ENCODE assay signal across 9 mouse cellular contexts in the genomic region with DNA sequence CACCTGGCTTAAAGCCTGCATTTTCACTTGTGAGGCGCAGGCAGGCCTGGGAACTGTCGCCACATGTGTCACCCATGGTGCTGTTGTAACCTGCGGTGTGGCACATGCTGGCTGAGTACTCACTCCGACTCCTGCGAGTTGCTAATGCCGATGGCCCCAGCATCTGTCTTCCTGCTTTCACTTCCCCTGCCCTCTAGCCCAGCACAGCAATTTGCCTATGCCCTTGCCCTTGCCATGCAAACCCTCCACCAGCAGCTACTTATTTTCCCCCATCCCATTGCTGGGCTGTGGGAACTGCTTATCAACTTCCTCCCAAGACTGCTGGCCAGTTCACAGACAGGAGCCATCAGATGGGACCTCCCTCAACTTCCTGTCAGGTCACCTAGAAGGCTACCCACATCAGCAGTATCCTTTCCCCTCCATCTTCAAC. TPM values are rescaled to one million over a fixed set of nuclear protein-coding genes. Genes with fewer than 3 reads are reported as not detected.
DNase-seq lines count a peak whose midpoint lies in the region; ATAC-seq and TF ChIP-seq lines count a peak whose summit lies in the region.
"Had no signal": no experiment of that assay in that cellular context is flagged by ENCODE, and none has a peak within 500 bp of the region (broad histone marks: within the 10 kb centered on the region; RNA-seq: fewer than 3 reads in every experiment).

No protein-coding gene starts in this region.

- 87% methylated on average over 6 of the region's 6 CpGs for WGBS in forebrain, embryonic 10.5 days
- WGBS in forebrain, embryonic 15.5 days: 87% methylated on average over 6 of the region's 6 CpGs
- WGBS in limb, embryonic 12.5 days: 86% methylated on average over 6 of the region's 6 CpGs
- WGBS in small intestine, adult 2 months: 84% methylated on average over 6 of the region's 6 CpGs
- 87% methylated on average over 6 of the region's 6 CpGs for WGBS in cerebellum, adult 2 months
- WGBS in midbrain, embryonic 11.5 days: 86% methylated on average over 6 of the region's 6 CpGs
- WGBS in intestine, embryonic 16.5 days: 89% methylated on average over 6 of the region's 6 CpGs

- H3K9ac ChIP-seq in forebrain, embryonic 15.5 days (replicated peaks): no peak overlapping the region
- H3K9ac ChIP-seq in limb, embryonic 12.5 days (replicated peaks): no peak overlapping the region
- H3K9ac ChIP-seq in midbrain, embryonic 11.5 days (ENCODE audit: low read length): no peak overlapping the region
- H3K9ac ChIP-seq in intestine, embryonic 16.5 days (ENCODE audit: low read depth, low read length): no peak overlapping the region
- H3K9ac ChIP-seq: neural tube, embryonic 12.5 days had no signal

- peaks cover 15% of the 10 kb centered on the region for H3K36me3 ChIP-seq in forebrain, embryonic 10.5 days (replicated peaks)
- H3K36me3 ChIP-seq in forebrain, embryonic 15.5 days: no peaks in the 10 kb centered on the region
- H3K36me3 ChIP-seq in limb, embryonic 12.5 days: peaks cover 19% of the 10 kb centered on the region
- peaks cover 3% of the 10 kb centered on the region; the same call in 1 of the 2 replicates for H3K36me3 ChIP-seq in small intestine, adult 2 months (ENCODE audit: control insufficient read depth, insufficient read depth, low read length)
- H3K36me3 ChIP-seq in midbrain, embryonic 11.5 days (ENCODE audit: control insufficient read depth, insufficient read depth, low read length): no peaks in the 10 kb centered on the region
- no peaks in the 10 kb centered on the region for H3K36me3 ChIP-seq in intestine, embryonic 16.5 days (ENCODE audit: control insufficient read depth, insufficient read depth, low read length)

- TF ChIP-seq CTCF in small intestine, adult 2 months (IDR thresholded peaks at IDR 0.05; ENCODE audit: extremely low read depth, insufficient read length, insufficient replicate concordance, low read depth, low read length): no peak
- TF ChIP-seq CTCF in cerebellum, adult 2 months (IDR thresholded peaks at IDR 0.05; ENCODE audit: borderline replicate concordance, insufficient read depth, low read depth, low read length): no peak

- no peak for TF ChIP-seq POLR2A in small intestine, adult 2 months (IDR thresholded peaks at IDR 0.05; ENCODE audit: low read depth, low read length)
- TF ChIP-seq POLR2A in cerebellum, adult 2 months (IDR thresholded peaks at IDR 0.05; ENCODE audit: borderline replicate concordance, insufficient read depth, low read length): no peak

- H3K4me2 ChIP-seq in forebrain, embryonic 15.5 days (replicated peaks): no peak overlapping the region
- no peak overlapping the region for H3K4me2 ChIP-seq in limb, embryonic 12.5 days
- no peak overlapping the region for H3K4me2 ChIP-seq in midbrain, embryonic 11.5 days
- H3K4me2 ChIP-seq in intestine, embryonic 16.5 days (ENCODE audit: low read depth, low read length): no peak overlapping the region
- H3K4me2 ChIP-seq: neural tube, embryonic 12.5 days had no signal

- H3K27ac ChIP-seq in forebrain, embryonic 10.5 days: 0 out of 2 replicates have a peak overlapping the region, but pooled peaks have one; percentile 37
- H3K27ac ChIP-seq in forebrain, embryonic 15.5 days (replicated peaks): no peak overlapping the region
- H3K27ac ChIP-seq in brown adipose tissue, adult 24 weeks (replicated peaks; ENCODE audit: low read depth, low read length): peak overlapping the region; percentile 74
- H3K27ac ChIP-seq in limb, embryonic 12.5 days: 0 out of 2 replicates have a peak overlapping the region, but pooled peaks have one; percentile 7
- H3K27ac ChIP-seq in small intestine, adult 2 months (ENCODE audit: insufficient read depth, low read depth, low read length): peak overlapping the region; percentile 66
- H3K27ac ChIP-seq in cerebellum, adult 2 months (ENCODE audit: insufficient read depth, low read length): no peak overlapping the region
- no peak overlapping the region for H3K27ac ChIP-seq in midbrain, embryonic 11.5 days (ENCODE audit: low read depth, low read length)
- no peak overlapping the region for H3K27ac ChIP-seq in intestine, embryonic 16.5 days (ENCODE audit: low read length)
- H3K27ac ChIP-seq: neural tube, embryonic 12.5 days had no signal

- no peak for ATAC-seq in forebrain, embryonic 15.5 days (replicated peaks)
- ATAC-seq in limb, embryonic 12.5 days (ENCODE audit: insufficient number of reproducible peaks, insufficient read depth, low FRiP score, low TSS enrichment, low read depth): no peak
- no peak for ATAC-seq in midbrain, embryonic 11.5 days (ENCODE audit: low FRiP score)
- no peak for ATAC-seq in intestine, embryonic 16.5 days

- no peak overlapping the region for H3K4me3 ChIP-seq in forebrain, embryonic 10.5 days
- H3K4me3 ChIP-seq in forebrain, embryonic 15.5 days: no peak overlapping the region
- no peak overlapping the region for H3K4me3 ChIP-seq in brown adipose tissue, adult 24 weeks (ENCODE audit: insufficient read depth, low read depth, low read length)
- no peak overlapping the region for H3K4me3 ChIP-seq in limb, embryonic 12.5 days (replicated peaks)
- peak overlapping the region; percentile 13 for H3K4me3 ChIP-seq in small intestine, adult 2 months (ENCODE audit: low read depth, low read length)
- H3K4me3 ChIP-seq in cerebellum, adult 2 months (replicated peaks; ENCODE audit: insufficient read depth, low read depth, low read length): no peak overlapping the region
- H3K4me3 ChIP-seq in midbrain, embryonic 11.5 days (ENCODE audit: low read depth, low read length): no peak overlapping the region
- H3K4me3 ChIP-seq in intestine, embryonic 16.5 days (ENCODE audit: low read length): no peak overlapping the region
- H3K4me3 ChIP-seq: neural tube, embryonic 12.5 days had no signal

- H3K27me3 ChIP-seq in forebrain, embryonic 10.5 days (ENCODE audit: poor library complexity, severe bottlenecking): no peaks in the 10 kb centered on the region
- H3K27me3 ChIP-seq in forebrain, embryonic 15.5 days: no peaks in the 10 kb centered on the region
- no peaks in the 10 kb centered on the region for H3K27me3 ChIP-seq in limb, embryonic 12.5 days
- H3K27me3 ChIP-seq in small intestine, adult 2 months (ENCODE audit: control insufficient read depth, insufficient read depth, low read length): no peaks in the 10 kb centered on the region
- H3K27me3 ChIP-seq in cerebellum, adult 2 months (ENCODE audit: control insufficient read depth, insufficient read depth, low read length): no peaks in the 10 kb centered on the region
- H3K27me3 ChIP-seq in midbrain, embryonic 11.5 days (ENCODE audit: control insufficient read depth, insufficient read depth, low read length): no peaks in the 10 kb centered on the region
- no peaks in the 10 kb centered on the region for H3K27me3 ChIP-seq in intestine, embryonic 16.5 days (replicated peaks; ENCODE audit: control insufficient read depth, insufficient read depth, low read length)
- H3K27me3 ChIP-seq: neural tube, embryonic 12.5 days had no signal

- H3K4me1 ChIP-seq in forebrain, embryonic 10.5 days: peaks cover 30% of the 10 kb centered on the region
- peaks cover 19% of the 10 kb centered on the region for H3K4me1 ChIP-seq in forebrain, embryonic 15.5 days
- peaks cover 39% of the 10 kb centered on the region for H3K4me1 ChIP-seq in brown adipose tissue, adult 24 weeks (ENCODE audit: control insufficient read depth, insufficient read depth, insufficient read length, low read length)
- H3K4me1 ChIP-seq in limb, embryonic 12.5 days (replicated peaks): peaks cover 28% of the 10 kb centered on the region
- H3K4me1 ChIP-seq in small intestine, adult 2 months (ENCODE audit: control insufficient read depth, insufficient read depth, insufficient read length, low read length): peaks cover 21% of the 10 kb centered on the region
- no peaks in the 10 kb centered on the region; the same call in 1 of the 2 replicates for H3K4me1 ChIP-seq in cerebellum, adult 2 months (ENCODE audit: control insufficient read depth, insufficient read depth, low read length)
- peaks cover 6% of the 10 kb centered on the region; the same call in 1 of the 2 replicates for H3K4me1 ChIP-seq in midbrain, embryonic 11.5 days (ENCODE audit: control insufficient read depth, insufficient read depth, low read length)
- peaks cover 22% of the 10 kb centered on the region for H3K4me1 ChIP-seq in intestine, embryonic 16.5 days (ENCODE audit: control insufficient read depth, insufficient read depth, low read length)

- no peak for DNase-seq in forebrain, embryonic 10.5 days (ENCODE audit: extremely low spot score, low spot score)
- no peak for DNase-seq in cerebellum, adult 2 months
- DNase-seq in midbrain, embryonic 11.5 days (ENCODE audit: low spot score, missing footprints): no peak

- no peaks in the 10 kb centered on the region for H3K9me3 ChIP-seq in forebrain, embryonic 10.5 days
- H3K9me3 ChIP-seq in forebrain, embryonic 15.5 days: no peaks in the 10 kb centered on the region
- no peaks in the 10 kb centered on the region for H3K9me3 ChIP-seq in limb, embryonic 12.5 days
- no peaks in the 10 kb centered on the region for H3K9me3 ChIP-seq in midbrain, embryonic 11.5 days (ENCODE audit: control insufficient read depth, low read length)
- H3K9me3 ChIP-seq in intestine, embryonic 16.5 days (ENCODE audit: control insufficient read depth, low read length): no peaks in the 10 kb centered on the region
- H3K9me3 ChIP-seq: neural tube, embryonic 12.5 days had no signal

RNA-seq across cellular contexts. Expression of a gene that starts 21.8 kb away (rescaled TPM):
- polyA plus RNA-seq in forebrain, embryonic 10.5 days (2016; fragmentation: Nextera tagmentation; extraction: Ambion mirVana): 33.5 and 34.7 TPM in 2 replicates
- 47.9 and 48.9 TPM in 2 replicates for polyA plus RNA-seq in forebrain, embryonic 15.5 days (2015; fragmentation: Nextera tagmentation; extraction: Ambion mirVana)
- 19.2 and 20.6 TPM in 2 replicates for polyA plus RNA-seq in brown adipose tissue, adult 24 weeks (2012; ENCODE audit: insufficient read depth, insufficient read length, missing spikeins)
- 44.2 and 46.7 TPM in 2 replicates for polyA plus RNA-seq in limb, embryonic 12.5 days (2016; fragmentation: Nextera tagmentation; extraction: Ambion mirVana)
- polyA plus RNA-seq in small intestine, adult 2 months (2012; rRNA removed): 5.8 and 14.2 TPM in 2 replicates
- 25.4 and 28.8 TPM in 2 replicates for polyA plus RNA-seq in cerebellum, adult 2 months (2012; rRNA removed)
- 42.5 and 43.6 TPM in 2 replicates for polyA plus RNA-seq in midbrain, embryonic 11.5 days (2014; fragmentation: Nextera tagmentation; extraction: Ambion mirVana)
- 47.2 and 47.3 TPM in 2 replicates for polyA plus RNA-seq in intestine, embryonic 16.5 days (2015; fragmentation: Nextera tagmentation; extraction: Ambion mirVana)

RNA-seq across cellular contexts. Expression of a gene that starts 22.1 kb away (rescaled TPM):
- 96.8 and 108 TPM in 2 replicates for polyA plus RNA-seq in forebrain, embryonic 10.5 days (2016; fragmentation: Nextera tagmentation; extraction: Ambion mirVana)
- polyA plus RNA-seq in forebrain, embryonic 15.5 days (2015; fragmentation: Nextera tagmentation; extraction: Ambion mirVana): 117 TPM in 2 replicates
- 59.1 and 60.8 TPM in 2 replicates for polyA plus RNA-seq in brown adipose tissue, adult 24 weeks (2012; ENCODE audit: insufficient read depth, insufficient read length, missing spikeins)
- 126 and 132 TPM in 2 replicates for polyA plus RNA-seq in limb, embryonic 12.5 days (2016; fragmentation: Nextera tagmentation; extraction: Ambion mirVana)
- polyA plus RNA-seq in small intestine, adult 2 months (2012; rRNA removed): 33.0 and 51.4 TPM in 2 replicates
- 93.2 and 95.5 TPM in 2 replicates for polyA plus RNA-seq in cerebellum, adult 2 months (2012; rRNA removed)
- 87.2 and 98.5 TPM in 2 replicates for polyA plus RNA-seq in midbrain, embryonic 11.5 days (2014; fragmentation: Nextera tagmentation; extraction: Ambion mirVana)
- 94.0 and 97.8 TPM in 2 replicates for polyA plus RNA-seq in intestine, embryonic 16.5 days (2015; fragmentation: Nextera tagmentation; extraction: Ambion mirVana)

RNA-seq across cellular contexts. Expression of a gene that starts 29.2 kb away (rescaled TPM):
- polyA plus RNA-seq in forebrain, embryonic 10.5 days (2016; fragmentation: Nextera tagmentation; extraction: Ambion mirVana): 32.7 and 35.3 TPM in 2 replicates
- 90.0 and 92.5 TPM in 2 replicates for polyA plus RNA-seq in forebrain, embryonic 15.5 days (2015; fragmentation: Nextera tagmentation; extraction: Ambion mirVana)
- polyA plus RNA-seq in brown adipose tissue, adult 24 weeks (2012; ENCODE audit: insufficient read depth, insufficient read length, missing spikeins): 6.1 and 17.7 TPM in 2 replicates
- polyA plus RNA-seq in limb, embryonic 12.5 days (2016; fragmentation: Nextera tagmentation; extraction: Ambion mirVana): 90.7 and 91.8 TPM in 2 replicates
- polyA plus RNA-seq in small intestine, adult 2 months (2012; rRNA removed): 21.5 and 35.0 TPM in 2 replicates
- 48.3 and 53.9 TPM in 2 replicates for polyA plus RNA-seq in cerebellum, adult 2 months (2012; rRNA removed)
- 4.1 and 4.5 TPM in 2 replicates for polyA plus RNA-seq in midbrain, embryonic 11.5 days (2014; fragmentation: Nextera tagmentation; extraction: Ambion mirVana)
- polyA plus RNA-seq in intestine, embryonic 16.5 days (2015; fragmentation: Nextera tagmentation; extraction: Ambion mirVana): 28.6 and 33.1 TPM in 2 replicates

Comparison
In these comparisons a context has a peak if more than half of its experiments do, and no peak if none do; other contexts are left out.
1. H3K27ac ChIP-seq: peak in forebrain, embryonic 10.5 days (single experiment), brown adipose tissue, adult 24 weeks (single experiment), limb, embryonic 12.5 days (single experiment) and small intestine, adult 2 months (single experiment); none in forebrain, embryonic 15.5 days (single experiment), cerebellum, adult 2 months (single experiment), midbrain, embryonic 11.5 days (single experiment) and intestine, embryonic 16.5 days (single experiment).